Mouse (Mus musculus): Measurements from ENCODE around the gene Slc22a21. TPM values are rescaled to one million over a fixed set of nuclear protein-coding genes. Genes with fewer than 3 reads are reported as not detected.
"Not testable (repeated sequence)": the region's sequence is repeated elsewhere in the genome, so short reads cannot be mapped to it uniquely, and the experiment has no call there.

Slc22a21 gene
- polyA plus RNA-seq, 1 experiment, result 1.5 TPM

- Histone ChIP-seq H3K4me3 (ENCODE audit: insufficient read depth, poor library complexity, severe bottlenecking) (no peak overlapping the region), H3ac (ENCODE audit: control insufficient read depth, insufficient read length, low read depth) (no peak overlapping the region), H3K27me3 (ENCODE audit: control insufficient read depth, insufficient read depth, insufficient read length) (no peaks in the 10 kb centered on the region), H3K36me3 (ENCODE audit: control insufficient read depth, insufficient read depth) (no peaks in the 10 kb centered on the region), H3K79me3 (ENCODE audit: low read depth) (no peaks in the 10 kb centered on the region), H3K79me2 (ENCODE audit: control insufficient read depth, insufficient read depth) (no peaks in the 10 kb centered on the region)
- TF ChIP-seq MYOD1 (IDR thresholded peaks at IDR 0.05; ENCODE audit: control insufficient read depth, insufficient read length, low read depth) (no peak), FOSL1 (IDR thresholded peaks at IDR 0.05; ENCODE audit: insufficient read depth, low read length, poor library complexity, severe bottlenecking) (no peak), CEBPB (IDR thresholded peaks at IDR 0.05; ENCODE audit: low read depth) (no peak), MYOG (IDR thresholded peaks at IDR 0.05; ENCODE audit: control insufficient read depth, extremely low read depth, insufficient read length) (no peak), MAX (IDR thresholded peaks at IDR 0.05) (no peak), USF1 (IDR thresholded peaks at IDR 0.05; ENCODE audit: low read depth) (no peak), CTCF (IDR thresholded peaks at IDR 0.05; ENCODE audit: control insufficient read depth, insufficient read depth, insufficient read length) (no peak)
Observed at GRCm38 (mm10) chr11:54004734-54005133, 24.6 kb upstream of the Slc22a21 start.

- Histone ChIP-seq H3K36me3 (ENCODE audit: control insufficient read depth, insufficient read depth) (no peaks in the 10 kb centered on the region), H3K4me3 (ENCODE audit: insufficient read depth, poor library complexity, severe bottlenecking) (no peak overlapping the region), H3K79me3 (ENCODE audit: low read depth) (no peaks in the 10 kb centered on the region), H3ac (ENCODE audit: control insufficient read depth, insufficient read length, low read depth) (no peak overlapping the region), H3K79me2 (ENCODE audit: control insufficient read depth, insufficient read depth) (no peaks in the 10 kb centered on the region), H3K27me3 (ENCODE audit: control insufficient read depth, insufficient read depth, insufficient read length) (no peaks in the 10 kb centered on the region)
- TF ChIP-seq FOSL1 (IDR thresholded peaks at IDR 0.05; ENCODE audit: insufficient read depth, low read length, poor library complexity, severe bottlenecking) (no peak), MYOG (IDR thresholded peaks at IDR 0.05; ENCODE audit: control insufficient read depth, extremely low read depth, insufficient read length) (no peak), MAX (IDR thresholded peaks at IDR 0.05) (no peak), CEBPB (IDR thresholded peaks at IDR 0.05; ENCODE audit: low read depth) (no peak), CTCF (IDR thresholded peaks at IDR 0.05; ENCODE audit: control insufficient read depth, insufficient read depth, insufficient read length) (no peak), MYOD1 (IDR thresholded peaks at IDR 0.05; ENCODE audit: control insufficient read depth, insufficient read length, low read depth) (no peak), USF1 (IDR thresholded peaks at IDR 0.05; ENCODE audit: low read depth) (no peak)
Observed at GRCm38 (mm10) chr11:54004221-54004620, 24.1 kb upstream of the Slc22a21 start.

DNA sequence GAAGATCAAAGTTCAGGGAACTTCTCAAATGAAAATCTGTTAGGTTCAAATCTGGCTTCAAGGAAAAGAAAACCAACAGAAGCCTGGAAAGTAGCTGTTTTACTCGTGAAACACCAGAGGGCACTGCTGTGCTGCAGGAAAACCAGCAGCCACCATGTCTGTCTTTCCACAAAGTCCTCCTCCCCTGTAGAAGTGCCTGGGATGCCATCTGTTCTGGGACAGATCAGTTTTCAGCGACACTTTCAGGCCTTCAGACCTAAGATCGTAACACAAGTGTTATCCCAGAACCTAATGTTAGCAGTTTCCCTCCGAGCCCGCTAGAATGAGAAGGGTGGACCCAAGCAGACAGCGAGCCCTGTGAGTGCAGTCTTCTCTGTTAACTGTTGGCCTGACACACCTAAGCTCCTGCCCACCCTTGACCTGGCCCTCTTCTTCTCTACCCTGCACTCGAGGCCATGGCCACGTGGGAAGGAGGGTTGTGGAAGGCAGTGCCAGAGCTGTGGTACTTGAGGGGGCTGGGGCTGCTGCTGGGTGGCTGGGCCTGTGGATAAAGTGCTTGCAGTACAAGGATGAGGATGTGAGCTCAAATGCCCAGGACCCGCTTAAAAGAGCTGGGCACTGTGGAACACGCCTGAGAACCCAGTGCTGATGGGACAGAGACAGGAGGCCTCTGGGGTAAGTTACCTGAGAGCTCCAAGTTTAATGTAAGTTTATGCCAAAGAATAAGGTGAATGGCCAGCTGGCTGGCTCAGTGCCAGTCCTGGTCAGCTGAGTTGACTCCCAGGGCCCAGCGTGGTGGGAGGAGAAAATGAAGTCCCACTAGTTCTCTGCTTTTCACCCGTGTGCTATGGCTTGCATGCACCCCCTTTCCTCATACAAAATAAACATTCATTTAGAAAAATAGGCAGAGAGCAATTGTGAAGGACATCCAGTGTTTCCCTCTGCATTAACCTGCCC lies 22.9 kb upstream of the Slc22a21 start:
- not testable (repeated sequence) for H3K79me2 ChIP-seq (ENCODE audit: control insufficient read depth, insufficient read depth); H3K4me3 ChIP-seq (ENCODE audit: insufficient read depth, poor library complexity, severe bottlenecking); H3ac ChIP-seq (ENCODE audit: control insufficient read depth, insufficient read length, low read depth); H3K79me3 ChIP-seq (ENCODE audit: low read depth); H3K36me3 ChIP-seq (ENCODE audit: control insufficient read depth, insufficient read depth); H3K27me3 ChIP-seq (ENCODE audit: control insufficient read depth, insufficient read depth, insufficient read length)
- peak; percentile 63 for TF ChIP-seq CTCF (IDR thresholded peaks at IDR 0.05; ENCODE audit: control insufficient read depth, insufficient read depth, insufficient read length)

GRCm38 (mm10) chr11:54002147-54002760 lies 22.1 kb upstream of the Slc22a21 start:
- Histone ChIP-seq H3K27me3 (ENCODE audit: control insufficient read depth, insufficient read depth, insufficient read length) (no peaks in the 10 kb centered on the region), H3ac (ENCODE audit: control insufficient read depth, insufficient read length, low read depth) (no peak overlapping the region), H3K36me3 (ENCODE audit: control insufficient read depth, insufficient read depth) (no peaks in the 10 kb centered on the region), H3K79me3 (ENCODE audit: low read depth) (no peaks in the 10 kb centered on the region), H3K4me3 (ENCODE audit: insufficient read depth, poor library complexity, severe bottlenecking) (no peak overlapping the region), H3K79me2 (ENCODE audit: control insufficient read depth, insufficient read depth) (no peaks in the 10 kb centered on the region)
- TF ChIP-seq MYOD1 (IDR thresholded peaks at IDR 0.05; ENCODE audit: control insufficient read depth, insufficient read length, low read depth), result no peak
- peak; percentile 67 for TF ChIP-seq CTCF (IDR thresholded peaks at IDR 0.05; ENCODE audit: control insufficient read depth, insufficient read depth, insufficient read length)

GRCm38 (mm10) chr11:53997661-53998060 lies 17.5 kb upstream of the Slc22a21 start:
- no peaks in the 10 kb centered on the region for H3K79me3 ChIP-seq (ENCODE audit: low read depth)
- H3K27me3 ChIP-seq (ENCODE audit: control insufficient read depth, insufficient read depth, insufficient read length), result no peaks in the 10 kb centered on the region
- TF ChIP-seq MAX (IDR thresholded peaks at IDR 0.05) (no peak), MYOG (IDR thresholded peaks at IDR 0.05; ENCODE audit: control insufficient read depth, extremely low read depth, insufficient read length) (no peak), USF1 (IDR thresholded peaks at IDR 0.05; ENCODE audit: low read depth) (no peak), CEBPB (IDR thresholded peaks at IDR 0.05; ENCODE audit: low read depth) (no peak), CTCF (IDR thresholded peaks at IDR 0.05; ENCODE audit: control insufficient read depth, insufficient read depth, insufficient read length) (no peak), MYOD1 (IDR thresholded peaks at IDR 0.05; ENCODE audit: control insufficient read depth, insufficient read length, low read depth) (no peak), FOSL1 (IDR thresholded peaks at IDR 0.05; ENCODE audit: insufficient read depth, low read length, poor library complexity, severe bottlenecking) (no peak)
- no peaks in the 10 kb centered on the region for H3K79me2 ChIP-seq (ENCODE audit: control insufficient read depth, insufficient read depth)
- H3K4me3 ChIP-seq (ENCODE audit: insufficient read depth, poor library complexity, severe bottlenecking), result no peak overlapping the region
- H3K36me3 ChIP-seq (ENCODE audit: control insufficient read depth, insufficient read depth), result no peaks in the 10 kb centered on the region
- H3ac ChIP-seq (ENCODE audit: control insufficient read depth, insufficient read length, low read depth), result no peak overlapping the region

DNA sequence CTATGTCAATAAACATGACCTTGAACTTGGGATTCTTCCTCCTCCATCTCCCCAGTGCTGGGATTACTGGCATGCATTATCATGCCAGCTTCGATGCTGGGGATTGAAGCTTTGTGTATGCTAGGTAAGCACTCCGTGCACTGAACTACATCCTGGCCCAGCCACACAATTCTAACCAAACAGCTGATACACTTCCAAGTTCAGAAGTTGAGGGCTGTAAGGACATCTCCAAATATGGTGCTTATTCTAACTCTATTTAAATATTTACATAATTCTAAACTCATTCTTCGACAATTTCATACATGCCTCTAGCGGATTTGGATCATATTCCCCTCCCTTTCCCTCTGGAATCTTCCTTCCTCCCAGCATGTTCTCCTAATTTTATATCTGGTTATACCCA lies 12.1 kb upstream of the Slc22a21 start:
- no peaks in the 10 kb centered on the region for H3K79me3 ChIP-seq (ENCODE audit: low read depth)
- no peak overlapping the region for H3ac ChIP-seq (ENCODE audit: control insufficient read depth, insufficient read length, low read depth)
- TF ChIP-seq MYOD1 (IDR thresholded peaks at IDR 0.05; ENCODE audit: control insufficient read depth, insufficient read length, low read depth) (no peak), MYOG (IDR thresholded peaks at IDR 0.05; ENCODE audit: control insufficient read depth, extremely low read depth, insufficient read length) (no peak), MAX (IDR thresholded peaks at IDR 0.05) (no peak), CTCF (IDR thresholded peaks at IDR 0.05; ENCODE audit: control insufficient read depth, insufficient read depth, insufficient read length) (no peak), CEBPB (IDR thresholded peaks at IDR 0.05; ENCODE audit: low read depth) (no peak), USF1 (IDR thresholded peaks at IDR 0.05; ENCODE audit: low read depth) (no peak), FOSL1 (IDR thresholded peaks at IDR 0.05; ENCODE audit: insufficient read depth, low read length, poor library complexity, severe bottlenecking) (no peak)
- H3K36me3 ChIP-seq (ENCODE audit: control insufficient read depth, insufficient read depth), result peaks cover 22% of the 10 kb centered on the region
- no peak overlapping the region for H3K4me3 ChIP-seq (ENCODE audit: insufficient read depth, poor library complexity, severe bottlenecking)
- H3K79me2 ChIP-seq (ENCODE audit: control insufficient read depth, insufficient read depth), result no peaks in the 10 kb centered on the region
- no peaks in the 10 kb centered on the region for H3K27me3 ChIP-seq (ENCODE audit: control insufficient read depth, insufficient read depth, insufficient read length)
